Mouse (Mus musculus): ENCODE data around the gene Ppp1r27. TPM values are rescaled to one million over a fixed set of nuclear protein-coding genes. Genes with fewer than 3 reads are reported as not detected.

Ppp1r27 gene
- polyA plus RNA-seq, 1 experiment: 0.12 TPM

- H3K79me3 ChIP-seq (ENCODE audit: low read depth): no peaks in the 10 kb centered on the region
- TF ChIP-seq MYOG (IDR thresholded peaks at IDR 0.05; ENCODE audit: control insufficient read depth, extremely low read depth, insufficient read length) (no peak), CEBPB (IDR thresholded peaks at IDR 0.05; ENCODE audit: low read depth) (no peak), CTCF (IDR thresholded peaks at IDR 0.05; ENCODE audit: control insufficient read depth, insufficient read depth, insufficient read length) (no peak), MAX (IDR thresholded peaks at IDR 0.05) (no peak), USF1 (IDR thresholded peaks at IDR 0.05; ENCODE audit: low read depth) (no peak)
- no peaks in the 10 kb centered on the region for H3K36me3 ChIP-seq (ENCODE audit: control insufficient read depth, insufficient read depth)
- H3K27me3 ChIP-seq (ENCODE audit: control insufficient read depth, insufficient read depth, insufficient read length): peaks cover 79% of the 10 kb centered on the region
- H3ac ChIP-seq (ENCODE audit: control insufficient read depth, insufficient read length, low read depth): no peak within 1 kb of the TSS
- H3K79me2 ChIP-seq (ENCODE audit: control insufficient read depth, insufficient read depth): no peaks in the 10 kb centered on the region
- H3K4me3 ChIP-seq (ENCODE audit: insufficient read depth, poor library complexity, severe bottlenecking): no peak within 1 kb of the TSS
Measured at GRCm38 (mm10) chr11:120530085-120530964, 20.6 kb downstream of the Ppp1r27 start, which contains the start of gene Gcgr. Gene Gcgr, plus strand, starts transcription at chr11:120530699.

GRCm38 (mm10) chr11:120528903-120529302, 22.0 kb downstream of the Ppp1r27 start:
- Histone ChIP-seq H3K79me2 (ENCODE audit: control insufficient read depth, insufficient read depth) (no peaks in the 10 kb centered on the region), H3ac (ENCODE audit: control insufficient read depth, insufficient read length, low read depth) (no peak overlapping the region), H3K36me3 (ENCODE audit: control insufficient read depth, insufficient read depth) (no peaks in the 10 kb centered on the region), H3K4me3 (ENCODE audit: insufficient read depth, poor library complexity, severe bottlenecking) (no peak overlapping the region), H3K79me3 (ENCODE audit: low read depth) (no peaks in the 10 kb centered on the region), H3K27me3 (ENCODE audit: control insufficient read depth, insufficient read depth, insufficient read length) (peaks cover 65% of the 10 kb centered on the region)
- TF ChIP-seq CEBPB (IDR thresholded peaks at IDR 0.05; ENCODE audit: low read depth) (no peak), FOSL1 (IDR thresholded peaks at IDR 0.05; ENCODE audit: insufficient read depth, low read length, poor library complexity, severe bottlenecking) (no peak), USF1 (IDR thresholded peaks at IDR 0.05; ENCODE audit: low read depth) (no peak), MYOG (IDR thresholded peaks at IDR 0.05; ENCODE audit: control insufficient read depth, extremely low read depth, insufficient read length) (no peak), MAX (IDR thresholded peaks at IDR 0.05) (no peak), CTCF (IDR thresholded peaks at IDR 0.05; ENCODE audit: control insufficient read depth, insufficient read depth, insufficient read length) (no peak), MYOD1 (IDR thresholded peaks at IDR 0.05; ENCODE audit: control insufficient read depth, insufficient read length, low read depth) (no peak)

GRCm38 (mm10) chr11:120527690-120528354, 23.1 kb downstream of the Ppp1r27 start:
- Histone ChIP-seq H3K79me2 (ENCODE audit: control insufficient read depth, insufficient read depth) (no peaks in the 10 kb centered on the region), H3K79me3 (ENCODE audit: low read depth) (no peaks in the 10 kb centered on the region), H3K27me3 (ENCODE audit: control insufficient read depth, insufficient read depth, insufficient read length) (peaks cover 55% of the 10 kb centered on the region), H3K36me3 (ENCODE audit: control insufficient read depth, insufficient read depth) (no peaks in the 10 kb centered on the region), H3ac (ENCODE audit: control insufficient read depth, insufficient read length, low read depth) (no peak overlapping the region), H3K4me3 (ENCODE audit: insufficient read depth, poor library complexity, severe bottlenecking) (no peak overlapping the region)
- TF ChIP-seq CTCF (IDR thresholded peaks at IDR 0.05; ENCODE audit: control insufficient read depth, insufficient read depth, insufficient read length): no peak

GRCm38 (mm10) chr11:120525959-120526358, 25.0 kb downstream of the Ppp1r27 start:
- no peaks in the 10 kb centered on the region for H3K79me2 ChIP-seq (ENCODE audit: control insufficient read depth, insufficient read depth)
- TF ChIP-seq FOSL1 (IDR thresholded peaks at IDR 0.05; ENCODE audit: insufficient read depth, low read length, poor library complexity, severe bottlenecking) (no peak), MAX (IDR thresholded peaks at IDR 0.05) (no peak), MYOG (IDR thresholded peaks at IDR 0.05; ENCODE audit: control insufficient read depth, extremely low read depth, insufficient read length) (no peak), USF1 (IDR thresholded peaks at IDR 0.05; ENCODE audit: low read depth) (no peak), MYOD1 (IDR thresholded peaks at IDR 0.05; ENCODE audit: control insufficient read depth, insufficient read length, low read depth) (no peak), CEBPB (IDR thresholded peaks at IDR 0.05; ENCODE audit: low read depth) (no peak), CTCF (IDR thresholded peaks at IDR 0.05; ENCODE audit: control insufficient read depth, insufficient read depth, insufficient read length) (no peak)
- peaks cover 37% of the 10 kb centered on the region for H3K27me3 ChIP-seq (ENCODE audit: control insufficient read depth, insufficient read depth, insufficient read length)
- H3K4me3 ChIP-seq (ENCODE audit: insufficient read depth, poor library complexity, severe bottlenecking): no peak overlapping the region
- H3K36me3 ChIP-seq (ENCODE audit: control insufficient read depth, insufficient read depth): no peaks in the 10 kb centered on the region
- H3K79me3 ChIP-seq (ENCODE audit: low read depth): no peaks in the 10 kb centered on the region
- H3ac ChIP-seq (ENCODE audit: control insufficient read depth, insufficient read length, low read depth): no peak overlapping the region

- H3K79me3 ChIP-seq (ENCODE audit: low read depth): no peaks in the 10 kb centered on the region
- H3ac ChIP-seq (ENCODE audit: control insufficient read depth, insufficient read length, low read depth): no peak overlapping the region
- no peak overlapping the region for H3K4me3 ChIP-seq (ENCODE audit: insufficient read depth, poor library complexity, severe bottlenecking)
- H3K36me3 ChIP-seq (ENCODE audit: control insufficient read depth, insufficient read depth): no peaks in the 10 kb centered on the region
- no peaks in the 10 kb centered on the region for H3K79me2 ChIP-seq (ENCODE audit: control insufficient read depth, insufficient read depth)
- H3K27me3 ChIP-seq (ENCODE audit: control insufficient read depth, insufficient read depth, insufficient read length): peaks cover 3% of the 10 kb centered on the region
- no peak for TF ChIP-seq FOSL1 (IDR thresholded peaks at IDR 0.05; ENCODE audit: insufficient read depth, low read length, poor library complexity, severe bottlenecking)
- no peak for TF ChIP-seq MAX (IDR thresholded peaks at IDR 0.05)
- TF ChIP-seq CTCF (IDR thresholded peaks at IDR 0.05; ENCODE audit: control insufficient read depth, insufficient read depth, insufficient read length): no peak
Measured at GRCm38 (mm10) chr11:120522581-120522980, 28.4 kb downstream of the Ppp1r27 start.

Measured in C2C12 (cell line).